Mouse (Mus musculus) ES-Bruce4 (cell line): ENCODE results near the gene Ssrp1.

Experiments
- CTCF ChIP-seq: IDR thresholded peaks from one replicate; pipeline ENCODE4 v1.8.1; 2011; ENCODE audit warnings: low read depth, low read length
- POLR2A ChIP-seq: IDR thresholded peaks from one replicate; pipeline ENCODE4 v1.8.1; 2011; ENCODE audit warnings: low read length; ENCODE audit not compliant: insufficient read depth

DNA sequence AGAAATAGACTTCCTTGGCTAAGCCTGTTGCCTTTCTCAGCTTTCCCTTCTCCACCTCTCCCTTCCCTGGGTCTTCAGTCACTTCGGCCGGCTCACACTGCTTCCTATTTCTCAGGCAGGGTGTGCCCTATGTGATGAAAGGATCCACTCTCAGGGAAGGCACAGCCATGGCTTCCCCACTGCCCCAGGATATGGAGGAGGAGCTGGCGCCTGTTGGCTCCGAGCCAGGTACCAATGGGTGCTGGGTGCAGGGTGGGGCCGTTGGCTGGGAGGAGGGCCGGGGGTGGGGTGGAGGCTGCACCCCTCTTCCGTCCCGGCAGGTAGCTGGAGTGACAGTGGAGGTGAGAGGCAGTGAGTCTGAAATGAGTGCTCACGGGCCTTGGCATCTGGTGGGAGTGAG is 13.7 kb downstream of the Ssrp1 start:
- TF ChIP-seq POLR2A (no peak), CTCF (no peak)
